Mouse (Mus musculus): ENCODE results near the gene Epm2aip1.
A peak's percentile ranks its signal among the peaks of the same experiment; 100 is the strongest.

Epm2aip1 gene

GRCm38 (mm10) chr9:111287956-111288355, 16.2 kb downstream of the Epm2aip1 start:
- ATAC-seq (ENCODE audit: low TSS enrichment), result no peak

GRCm38 (mm10) chr9:111289294-111289831, 17.6 kb downstream of the Epm2aip1 start:
- ATAC-seq (ENCODE audit: low TSS enrichment), result no peak

- peak; percentile 80 for ATAC-seq (ENCODE audit: low TSS enrichment)
These were observed 18.2 kb downstream of the Epm2aip1 start for GRCm38 (mm10) chr9:111289832-111290339.

GRCm38 (mm10) chr9:111290539-111291100, 18.9 kb downstream of the Epm2aip1 start:
- ATAC-seq (ENCODE audit: low TSS enrichment), result peak; percentile 52; the same call in 1 of the 2 replicates

GRCm38 (mm10) chr9:111293234-111293633, 21.5 kb downstream of the Epm2aip1 start:
- no peak for ATAC-seq (ENCODE audit: low TSS enrichment)

GRCm38 (mm10) chr9:111294911-111295310, 23.2 kb downstream of the Epm2aip1 start:
- ATAC-seq (ENCODE audit: low TSS enrichment), result no peak

GRCm38 (mm10) chr9:111295323-111295722, 23.6 kb downstream of the Epm2aip1 start:
- no peak for ATAC-seq (ENCODE audit: low TSS enrichment)

GRCm38 (mm10) chr9:111296433-111296832, 24.7 kb downstream of the Epm2aip1 start:
- no peak for ATAC-seq (ENCODE audit: low TSS enrichment)

GRCm38 (mm10) chr9:111298606-111299005, 26.9 kb downstream of the Epm2aip1 start:
- ATAC-seq (ENCODE audit: low TSS enrichment), result no peak

- ATAC-seq (ENCODE audit: low TSS enrichment), result no peak
These were observed 30.6 kb downstream of the Epm2aip1 start for GRCm38 (mm10) chr9:111302196-111302831.

DNA sequence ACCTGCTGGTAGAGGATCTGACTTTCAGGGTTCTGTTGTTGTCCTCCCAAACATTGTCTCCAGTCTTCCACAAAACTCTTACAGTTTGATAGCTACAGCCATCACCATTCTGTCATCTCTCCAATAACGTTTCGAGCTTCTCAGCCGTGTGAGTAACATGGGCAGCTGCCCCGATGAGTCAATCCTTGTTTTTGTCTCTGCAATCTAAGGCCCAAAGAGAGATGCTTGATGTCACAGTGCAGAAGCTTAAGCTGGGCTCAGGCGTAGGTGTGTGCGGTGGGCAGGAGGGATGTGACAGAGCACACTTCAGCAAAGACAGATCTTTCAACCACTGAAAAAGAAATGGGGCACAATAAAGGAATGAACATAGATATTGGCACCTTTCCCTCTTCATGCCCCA, 32.3 kb downstream of the Epm2aip1 start:
- peak; percentile 79 for ATAC-seq (ENCODE audit: low TSS enrichment)

DNA sequence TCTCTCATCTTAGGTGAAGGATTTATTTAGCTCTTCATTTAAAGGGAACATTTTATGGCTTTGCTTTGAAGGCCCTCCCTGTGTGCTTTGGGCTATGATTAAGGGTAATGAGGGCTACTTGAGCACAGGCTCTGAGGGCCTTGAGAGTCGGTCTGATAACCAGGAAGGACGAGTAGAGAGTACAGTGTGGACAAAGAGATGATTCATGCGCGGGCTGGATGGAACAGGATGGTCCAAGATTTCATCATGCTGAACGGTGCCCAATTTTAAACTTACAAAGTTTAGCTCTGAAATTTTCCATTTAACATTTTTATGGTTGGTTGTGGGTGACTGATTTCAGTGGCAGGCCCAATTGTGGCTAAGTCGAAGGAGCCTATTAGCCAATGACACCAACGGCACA, 34.4 kb downstream of the Epm2aip1 start:
- peak; percentile 62; the same call in 1 of the 2 replicates for ATAC-seq (ENCODE audit: low TSS enrichment)

DNA sequence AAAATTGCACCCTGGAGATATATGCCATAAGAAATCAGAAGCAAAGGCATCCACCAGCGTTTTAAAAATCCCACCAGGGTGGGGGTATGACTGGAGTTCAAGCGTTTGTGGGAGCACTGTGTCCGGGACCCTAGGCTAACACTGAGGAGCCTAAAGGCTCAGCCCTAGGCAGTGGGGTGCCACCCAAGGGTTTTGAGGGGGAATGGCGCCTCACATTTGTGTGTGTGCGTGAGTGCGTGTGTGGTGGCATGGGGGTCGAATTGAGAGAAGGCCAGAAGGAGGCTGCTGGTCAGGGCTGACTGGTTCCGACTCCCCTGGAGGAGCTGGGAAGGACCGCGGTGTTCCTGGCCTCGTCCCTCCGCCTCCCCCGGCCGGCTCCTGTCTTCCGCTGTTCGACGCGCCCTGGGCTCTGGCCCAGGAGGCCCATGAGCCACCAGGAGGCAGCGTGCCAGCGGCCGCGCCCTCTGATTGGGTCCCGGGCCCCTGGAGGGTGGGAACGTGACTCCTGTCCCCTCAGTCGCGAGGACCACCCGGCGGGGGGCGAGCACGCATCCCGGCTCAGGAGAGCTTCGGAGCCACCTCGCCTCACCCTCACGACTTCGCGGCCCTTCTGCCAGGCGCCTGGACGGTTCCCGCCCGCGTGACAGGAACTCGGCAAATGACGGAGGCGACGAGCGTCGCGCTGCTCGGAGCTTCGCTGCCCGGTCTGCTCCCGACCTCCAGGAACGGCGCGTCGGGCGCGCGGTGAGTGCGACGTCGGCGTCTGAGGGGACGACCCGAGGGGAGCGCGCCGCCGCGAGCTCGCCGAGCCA, 39.5 kb downstream of the Epm2aip1 start, which contains the start of gene Trank1:
TSS of gene Trank1 (plus strand) at position 709 of the 812 bp plus-strand sequence.
- peak; percentile 51; the same call in 1 of the 2 replicates for ATAC-seq (ENCODE audit: low TSS enrichment)

DNA sequence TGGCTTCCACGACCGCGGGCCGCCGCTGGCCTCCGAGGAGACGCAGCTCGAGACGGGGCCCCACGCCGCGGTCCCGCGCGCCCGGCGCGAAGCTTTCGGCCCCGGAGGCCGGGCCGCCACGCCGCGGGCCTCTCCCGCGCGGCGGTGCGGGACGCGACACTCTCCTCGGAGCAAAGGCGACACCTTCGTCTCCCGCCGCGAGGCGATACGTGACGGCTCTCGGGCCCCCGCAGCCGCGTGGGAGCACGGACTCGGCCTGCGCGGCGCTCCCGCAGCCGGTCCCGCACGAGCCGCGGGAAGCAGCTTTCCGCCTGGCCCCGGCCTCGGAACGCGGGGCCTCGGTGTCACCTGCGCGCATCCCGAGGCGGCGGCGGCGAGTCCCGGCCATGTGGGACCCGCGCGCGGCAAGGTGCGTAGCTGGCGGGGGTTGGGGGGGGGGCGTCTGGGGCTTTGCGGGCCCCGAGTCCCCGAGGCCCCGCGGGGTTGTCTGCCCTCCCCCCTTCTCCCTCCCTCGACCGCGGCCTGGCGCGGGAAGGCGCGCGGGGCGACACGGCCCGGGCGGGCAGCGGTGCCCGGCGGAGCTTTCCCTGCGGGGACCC, 40.2 kb downstream of the Epm2aip1 start:
- ATAC-seq (ENCODE audit: low TSS enrichment), result peak; percentile 4; the same call in 1 of the 2 replicates

DNA sequence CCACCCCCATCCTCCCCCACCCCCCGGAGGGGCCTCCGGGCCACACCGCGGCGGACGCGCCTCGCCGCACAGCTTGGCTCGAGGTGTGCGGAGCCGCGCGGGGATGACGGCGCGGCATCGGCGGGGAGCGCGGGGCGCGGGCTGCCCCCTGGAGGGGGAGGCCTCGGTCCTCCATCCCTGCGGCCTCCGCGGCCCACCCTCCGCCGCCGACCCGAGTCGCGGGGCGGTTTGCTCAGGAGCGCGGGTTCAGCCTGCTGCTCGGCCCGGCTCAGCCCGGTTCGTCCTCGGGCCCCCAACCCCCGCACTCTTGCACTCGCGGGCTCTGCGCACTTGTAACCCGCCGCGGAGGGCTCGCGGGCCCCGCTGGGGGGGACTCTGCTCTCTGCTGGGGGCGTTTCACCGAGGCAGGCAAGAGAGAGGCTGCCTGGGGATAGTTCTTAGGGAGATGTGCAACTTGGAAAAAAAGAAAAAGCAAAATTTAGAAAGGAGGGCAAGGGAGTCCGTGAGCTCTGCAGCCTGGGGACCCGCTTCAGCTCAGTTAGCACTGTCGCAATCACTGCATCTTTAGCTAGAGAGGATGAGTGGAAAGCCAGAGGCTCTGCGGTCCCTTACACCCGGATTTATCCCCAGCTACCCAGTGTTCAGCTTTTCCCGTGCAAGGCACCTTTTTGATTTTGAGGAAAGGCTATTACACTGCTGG, 40.9 kb downstream of the Epm2aip1 start:
- ATAC-seq (ENCODE audit: low TSS enrichment), result peak; percentile 47

GRCm38 (mm10) chr9:111313299-111313698, 41.6 kb downstream of the Epm2aip1 start:
- ATAC-seq (ENCODE audit: low TSS enrichment), result no peak

GRCm38 (mm10) chr9:111313793-111314192, 42.1 kb downstream of the Epm2aip1 start:
- no peak for ATAC-seq (ENCODE audit: low TSS enrichment)

- peak; percentile 31; the same call in 1 of the 2 replicates for ATAC-seq (ENCODE audit: low TSS enrichment)
These were observed 42.5 kb downstream of the Epm2aip1 start for GRCm38 (mm10) chr9:111314219-111314618.

GRCm38 (mm10) chr9:111320912-111321311, 49.2 kb downstream of the Epm2aip1 start:
- ATAC-seq (ENCODE audit: low TSS enrichment), result peak; percentile 77

- peak; percentile 29; the same call in 1 of the 2 replicates for ATAC-seq (ENCODE audit: low TSS enrichment)
These were observed 53.2 kb downstream of the Epm2aip1 start for GRCm38 (mm10) chr9:111324881-111325280.

Data from frontal cortex, adult (tissue).